ENCODE assay signal across 22 mouse cellular contexts in genomic region chr10:111553695-111554094, GRCm38 (mm10). TPM values are rescaled to one million over a fixed set of nuclear protein-coding genes. Genes with fewer than 3 reads are reported as not detected.
A peak's percentile ranks its signal among the peaks of the same experiment; 100 is the strongest.
DNase-seq lines count a peak whose midpoint lies in the region; ATAC-seq and TF ChIP-seq lines count a peak whose summit lies in the region.
"Had no signal": no experiment of that assay in that cellular context is flagged by ENCODE, and none has a peak within 500 bp of the region (broad histone marks: within the 10 kb centered on the region; RNA-seq: fewer than 3 reads in every experiment).

No protein-coding gene starts in this region.

- H3K9ac ChIP-seq in embryonic facial prominence, embryonic 11.5 days (replicated peaks; ENCODE audit: low read length): no peak overlapping the region
- no peak overlapping the region for H3K9ac ChIP-seq in limb, embryonic 11.5 days (ENCODE audit: low read length)
- H3K9ac ChIP-seq in CH12.LX (ENCODE audit: insufficient read depth, low read depth): no peak overlapping the region
- no peak overlapping the region for H3K9ac ChIP-seq in limb, embryonic 14.5 days (ENCODE audit: low read depth, low read length, severe bottlenecking)
- H3K9ac ChIP-seq: embryonic facial prominence, embryonic 15.5 days; heart, embryonic 15.5 days; hindbrain, embryonic 14.5 days had no signal

- H3K4me3 ChIP-seq in embryonic facial prominence, embryonic 11.5 days (ENCODE audit: low read depth, low read length): no peak overlapping the region
- H3K4me3 ChIP-seq in embryonic facial prominence, embryonic 10.5 days: no peak overlapping the region
- H3K4me3 ChIP-seq in limb, embryonic 11.5 days (ENCODE audit: low read depth, low read length): no peak overlapping the region
- no peak overlapping the region for H3K4me3 ChIP-seq in limb, embryonic 10.5 days
- H3K4me3 ChIP-seq in CH12.LX (replicated peaks in 1 of 3; ENCODE audit: low read depth in 2 of 3, low read length in 2 of 3, poor library complexity in 1 of 3): no peak overlapping the region
- no peak overlapping the region for H3K4me3 ChIP-seq in limb, embryonic 14.5 days (replicated peaks; ENCODE audit: low read length)
- H3K4me3 ChIP-seq: embryonic facial prominence, embryonic 15.5 days; heart, embryonic 15.5 days; layer of hippocampus, adult 2 months had no signal

- TF ChIP-seq EP300 in CH12.LX (IDR thresholded peaks at IDR 0.05; ENCODE audit: low read length): no peak

- dilution Hi-C loops in CH12.LX (cut with MboI; ENCODE audit: extremely low pct_ligation_motif_present, extremely low pct_unique_long_range_greater_than_20kb, low sequenced_read_pairs): no loop called here

- no peak overlapping the region for H3K4me2 ChIP-seq in embryonic facial prominence, embryonic 11.5 days (ENCODE audit: low read depth, low read length)
- H3K4me2 ChIP-seq in limb, embryonic 11.5 days (ENCODE audit: low read depth, severe bottlenecking): no peak overlapping the region
- H3K4me2 ChIP-seq in CH12.LX (ENCODE audit: insufficient read depth, low read depth, poor library complexity, severe bottlenecking): peak overlapping the region; percentile 1
- H3K4me2 ChIP-seq in limb, embryonic 14.5 days (replicated peaks; ENCODE audit: low read depth, low read length, severe bottlenecking): 0 out of 2 replicates have a peak overlapping the region, but pooled peaks have one; percentile 8
- H3K4me2 ChIP-seq: embryonic facial prominence, embryonic 15.5 days; heart, embryonic 15.5 days; hindbrain, embryonic 14.5 days; midbrain, embryonic 11.5 days had no signal

- no peaks in the 10 kb centered on the region for H3K36me3 ChIP-seq in embryonic facial prominence, embryonic 11.5 days (replicated peaks; ENCODE audit: control insufficient read depth, insufficient read depth, low read depth, low read length)
- no peaks in the 10 kb centered on the region for H3K36me3 ChIP-seq in embryonic facial prominence, embryonic 10.5 days (replicated peaks)
- H3K36me3 ChIP-seq in limb, embryonic 11.5 days (ENCODE audit: control insufficient read depth, insufficient read depth, low read length): no peaks in the 10 kb centered on the region
- H3K36me3 ChIP-seq in limb, embryonic 10.5 days: no peaks in the 10 kb centered on the region
- H3K36me3 ChIP-seq in CH12.LX (replicated peaks in 1 of 2; ENCODE audit: control insufficient read depth in 1 of 2, insufficient read depth in 1 of 2, low read length in 1 of 2): no peaks in the 10 kb centered on the region
- no peaks in the 10 kb centered on the region for H3K36me3 ChIP-seq in limb, embryonic 14.5 days (ENCODE audit: control insufficient read depth, insufficient read depth, low read length)
- H3K36me3 ChIP-seq: embryonic facial prominence, embryonic 15.5 days; heart, embryonic 15.5 days had no signal

- TF ChIP-seq RAD21 in CH12.LX (IDR thresholded peaks at IDR 0.05; ENCODE audit: low read depth, low read length): no peak

- DNase-seq in embryonic facial prominence, embryonic 11.5 days (ENCODE audit: low spot score): peak; percentile 44
- no peak for DNase-seq in embryonic facial prominence, embryonic 10.5 days (ENCODE audit: low spot score)
- peak; percentile 49 for DNase-seq in limb, embryonic 11.5 days (ENCODE audit: low spot score)
- no peak for DNase-seq in limb, embryonic 10.5 days (ENCODE audit: low spot score)
- no peak for DNase-seq in CH12.LX (ENCODE audit: extremely low read depth)
- DNase-seq in limb, embryonic 14.5 days (ENCODE audit: low spot score): peak; percentile 54
- DNase-seq in cerebellum, adult 11-12 months: no peak
- no peak for DNase-seq in thymus, postnatal 0 days (ENCODE audit: low spot score)
- DNase-seq: adrenal gland, postnatal 10 days; cerebellum, adult 9-11 months; heart, postnatal 36 days; kidney, adult 9 months; layer of hippocampus, postnatal 36 days; right cerebral cortex, postnatal 4 days; thymus, postnatal 14 days had no signal

- in situ Hi-C loops in CH12.LX (cut with MboI; ENCODE audit: low pct_ligation_motif_present, low pct_unique_long_range_greater_than_20kb, low sequenced_read_pairs): no loop called here

- 53% methylated on average over 7 of the region's 7 CpGs for WGBS in embryonic facial prominence, embryonic 11.5 days
- 58% methylated on average over 7 of the region's 7 CpGs for WGBS in embryonic facial prominence, embryonic 10.5 days
- WGBS in limb, embryonic 11.5 days: 46% methylated on average over 7 of the region's 7 CpGs
- WGBS in limb, embryonic 10.5 days: 67% methylated on average over 7 of the region's 7 CpGs
- 15% methylated on average over 7 of the region's 7 CpGs for WGBS in limb, embryonic 14.5 days

- TF ChIP-seq POLR2A in CH12.LX (IDR thresholded peaks at IDR 0.05; ENCODE audit: low read depth, low read length): no peak
- no peak for TF ChIP-seq POLR2A in limb, embryonic 14.5 days (IDR thresholded peaks at IDR 0.05; ENCODE audit: borderline replicate concordance, extremely low read depth, insufficient read depth, insufficient read length)

- H3K27ac ChIP-seq in embryonic facial prominence, embryonic 11.5 days (replicated peaks; ENCODE audit: low read depth, low read length): no peak overlapping the region
- H3K27ac ChIP-seq in embryonic facial prominence, embryonic 10.5 days (replicated peaks): no peak overlapping the region
- no peak overlapping the region for H3K27ac ChIP-seq in limb, embryonic 11.5 days (replicated peaks; ENCODE audit: low read depth, low read length)
- H3K27ac ChIP-seq in limb, embryonic 10.5 days: no peak overlapping the region
- H3K27ac ChIP-seq in CH12.LX (ENCODE audit: insufficient read depth, low read depth): no peak overlapping the region
- no peak overlapping the region for H3K27ac ChIP-seq in limb, embryonic 14.5 days (replicated peaks; ENCODE audit: low read depth, low read length)
- H3K27ac ChIP-seq: embryonic facial prominence, embryonic 15.5 days; heart, embryonic 15.5 days; hindbrain, embryonic 14.5 days; layer of hippocampus, adult 2 months had no signal

- no peaks in the 10 kb centered on the region for H3K27me3 ChIP-seq in embryonic facial prominence, embryonic 11.5 days (ENCODE audit: control insufficient read depth, insufficient read depth, low read length)
- H3K27me3 ChIP-seq in embryonic facial prominence, embryonic 10.5 days (replicated peaks; ENCODE audit: low read depth, poor library complexity, severe bottlenecking): no peaks in the 10 kb centered on the region
- no peaks in the 10 kb centered on the region for H3K27me3 ChIP-seq in limb, embryonic 11.5 days (ENCODE audit: control insufficient read depth, insufficient read depth, low read length)
- no peaks in the 10 kb centered on the region for H3K27me3 ChIP-seq in limb, embryonic 10.5 days (ENCODE audit: low read depth, poor library complexity, severe bottlenecking)
- no peaks in the 10 kb centered on the region for H3K27me3 ChIP-seq in CH12.LX (replicated peaks)
- H3K27me3 ChIP-seq in limb, embryonic 14.5 days (ENCODE audit: control insufficient read depth, insufficient read depth, low read length): no peaks in the 10 kb centered on the region
- H3K27me3 ChIP-seq: embryonic facial prominence, embryonic 15.5 days; heart, embryonic 15.5 days had no signal

- 0 out of 2 replicates have a peak, but pooled peaks have one; percentile 48 for ATAC-seq in embryonic facial prominence, embryonic 11.5 days (replicated peaks; ENCODE audit: insufficient number of reproducible peaks, low FRiP score, low TSS enrichment, low read depth)
- ATAC-seq in limb, embryonic 11.5 days (ENCODE audit: insufficient number of reproducible peaks, low FRiP score, low TSS enrichment, low read depth): peak; percentile 55; the same call in 1 of the 2 replicates
- peak; percentile 76 for ATAC-seq in limb, embryonic 14.5 days (ENCODE audit: low FRiP score, low read depth)
- ATAC-seq: forebrain, embryonic 14.5 days; inflammation-experienced regulatory T-cells, adult 6 months had no signal

- no peaks in the 10 kb centered on the region for H3K79me2 ChIP-seq in CH12.LX (replicated peaks; ENCODE audit: control insufficient read depth, extremely low read depth, insufficient read depth, poor library complexity, severe bottlenecking)

- H3K4me1 ChIP-seq in embryonic facial prominence, embryonic 11.5 days (ENCODE audit: control insufficient read depth, insufficient read depth, low read length): no peaks in the 10 kb centered on the region
- peaks cover 19% of the 10 kb centered on the region for H3K4me1 ChIP-seq in embryonic facial prominence, embryonic 10.5 days
- no peaks in the 10 kb centered on the region; the same call in 1 of the 2 replicates for H3K4me1 ChIP-seq in limb, embryonic 11.5 days (ENCODE audit: control insufficient read depth, insufficient read depth, low read length)
- H3K4me1 ChIP-seq in limb, embryonic 10.5 days: peaks cover 19% of the 10 kb centered on the region
- H3K4me1 ChIP-seq in CH12.LX (ENCODE audit: control insufficient read depth in 1 of 2, insufficient read depth in 2 of 2): peaks cover 3 to 25% of the 10 kb centered on the region in 2 experiments; a peak in 3 of 4 replicates
- H3K4me1 ChIP-seq in limb, embryonic 14.5 days (ENCODE audit: control insufficient read depth, insufficient read depth, low read length): peaks cover 20% of the 10 kb centered on the region

- TF ChIP-seq CTCF in CH12.LX (conservative IDR thresholded peaks at IDR 0.05 in 1 of 2, IDR thresholded peaks at IDR 0.05 in 1 of 2; ENCODE audit: low read depth in 2 of 2, low read length in 2 of 2): no peak

- H3K9me3 ChIP-seq in embryonic facial prominence, embryonic 11.5 days (replicated peaks; ENCODE audit: control insufficient read depth, low read length): no peaks in the 10 kb centered on the region
- no peaks in the 10 kb centered on the region for H3K9me3 ChIP-seq in embryonic facial prominence, embryonic 10.5 days
- H3K9me3 ChIP-seq in limb, embryonic 11.5 days (ENCODE audit: control insufficient read depth, low read length): no peaks in the 10 kb centered on the region
- H3K9me3 ChIP-seq in limb, embryonic 10.5 days (replicated peaks): no peaks in the 10 kb centered on the region
- peaks cover 3% of the 10 kb centered on the region for H3K9me3 ChIP-seq in CH12.LX (replicated peaks; ENCODE audit: low read length)
- no peaks in the 10 kb centered on the region for H3K9me3 ChIP-seq in limb, embryonic 14.5 days (ENCODE audit: control insufficient read depth, low read length)
- H3K9me3 ChIP-seq: embryonic facial prominence, embryonic 15.5 days; heart, embryonic 15.5 days had no signal

RNA-seq across cellular contexts. Expression of gene Phlda1, which starts 47.6 kb away (rescaled TPM):
- 25.6 and 26.9 TPM in 2 replicates for polyA plus RNA-seq in embryonic facial prominence, embryonic 11.5 days (2014; fragmentation: Nextera tagmentation; extraction: Ambion mirVana)
- polyA plus RNA-seq in embryonic facial prominence, embryonic 10.5 days (2016; fragmentation: Nextera tagmentation; extraction: Ambion mirVana): 34.0 and 38.4 TPM in 2 replicates
- 29.1 and 29.6 TPM in 2 replicates for polyA plus RNA-seq in limb, embryonic 11.5 days (2014; fragmentation: Nextera tagmentation; extraction: Ambion mirVana)
- 19.8 and 20.1 TPM in 2 replicates for polyA plus RNA-seq in limb, embryonic 10.5 days (2016; fragmentation: Nextera tagmentation; extraction: Ambion mirVana)
- total RNA-seq in CH12.LX (2012; rRNA removed) (1.9 and 2.5 TPM in 2 replicates), CH12.LX (2014; rRNA removed) (0.99 and 2.1 TPM in 2 replicates)
- polyA plus RNA-seq in CH12.LX (2012; ENCODE audit: insufficient read length, low read depth): 7.0 and 11.6 TPM in 2 replicates
- polyA plus RNA-seq in limb, embryonic 14.5 days (2012; rRNA removed): 44.1 and 50.3 TPM in 2 replicates
- polyA plus RNA-seq in limb, embryonic 14.5 days (2014; fragmentation: Nextera tagmentation; extraction: Ambion mirVana): 36.1 and 39.2 TPM in 2 replicates
- polyA plus RNA-seq in thymus, postnatal 0 days (2015; fragmentation: Nextera tagmentation; extraction: Ambion mirVana): 61.1 and 64.1 TPM in 2 replicates

Comparison
In these comparisons a context has a peak if more than half of its experiments do, and no peak if none do; other contexts are left out.
1. DNase-seq: peak in embryonic facial prominence, embryonic 11.5 days (single experiment), limb, embryonic 11.5 days (single experiment) and limb, embryonic 14.5 days (single experiment); none in embryonic facial prominence, embryonic 10.5 days (single experiment), limb, embryonic 10.5 days (single experiment), CH12.LX (single experiment), cerebellum, adult 11-12 months (single experiment) and thymus, postnatal 0 days (single experiment).
2. H3K4me2 ChIP-seq: peak in CH12.LX (single experiment) and limb, embryonic 14.5 days (single experiment); none in embryonic facial prominence, embryonic 11.5 days (single experiment) and limb, embryonic 11.5 days (single experiment).
3. Peak in every context shown above with its lines, with median percentiles within 50 percentile points of each other: ATAC-seq.